Mouse (Mus musculus) midbrain, embryonic 11.5 days (tissue): ENCODE results near the gene Mrps18a. TPM values are rescaled to one million over a fixed set of nuclear protein-coding genes. Genes with fewer than 3 reads are reported as not detected.

ENCODE experiments used
- ATAC-seq: fragments of 200-750 bp; cut with Nextera tagmentation; 2 replicates; pipeline ENCODE4 v1.8.0; 2017; ENCODE audit warnings: moderate TSS enrichment, moderate library complexity; ENCODE audit not compliant: low FRiP score
- DNase-seq: peaks from one replicate; pipeline ENCODE4 v3.0.0; 2015; ENCODE audit warnings: low spot score; ENCODE audit errors: missing footprints
- H3K27ac ChIP-seq: fragments of 300-500 bp; sonication (generic); 2 replicates; pipeline ENCODE4 v1.5.1; 2014; ENCODE audit warnings: low read depth, low read length
- H3K27me3 ChIP-seq: fragments of 300-500 bp; sonication (generic); 2 replicates; pipeline ENCODE4 v1.6.1; 2014; ENCODE audit warnings: mild to moderate bottlenecking, low read length, moderate library complexity, mixed read lengths; ENCODE audit not compliant: control insufficient read depth, insufficient read depth
- H3K36me3 ChIP-seq: fragments of 300-500 bp; sonication (generic); 2 replicates; pipeline ENCODE4 v1.6.1; 2014; ENCODE audit warnings: mild to moderate bottlenecking, low read length, moderate library complexity, mixed read lengths; ENCODE audit not compliant: control insufficient read depth, insufficient read depth
- H3K4me1 ChIP-seq: fragments of 300-500 bp; sonication (generic); 2 replicates; pipeline ENCODE4 v1.6.1; 2014; ENCODE audit warnings: low read length; ENCODE audit not compliant: control insufficient read depth, insufficient read depth
- H3K4me2 ChIP-seq: fragments of 300-500 bp; sonication (generic); 2 replicates; pipeline ENCODE4 v1.6.1; 2014; ENCODE audit warnings: mild to moderate bottlenecking, moderate library complexity
- H3K4me3 ChIP-seq: fragments of 300-500 bp; sonication (generic); 2 replicates; pipeline ENCODE4 v1.5.1; 2014; ENCODE audit warnings: low read depth, low read length
- H3K9ac ChIP-seq: fragments of 300-500 bp; sonication (generic); 2 replicates; pipeline ENCODE4 v1.6.1; 2014; ENCODE audit warnings: low read length
- H3K9me3 ChIP-seq: fragments of 300-500 bp; sonication (generic); 2 replicates; pipeline ENCODE4 v1.6.1; 2016; ENCODE audit warnings: low read length; ENCODE audit not compliant: control insufficient read depth
- WGBS: fragments of 180-500 bp; shearing (Covaris S2); extraction: QIAGEN DNeasy Blood & Tissue Kit; methylation state at CpG from one replicate; pipeline ENCODE4 v1.1.7; 2014; 5-methylcytosine and 5-hydroxymethylcytosine counted together
- polyA plus RNA-seq: library from polyadenylated mRNA; unstranded; fragments of >200 nt; fragmentation: Nextera tagmentation; extraction: Ambion mirVana; gene quantifications from 2 replicates; pipeline ENCODE4 v1.2.1, GENCODE M21; 2014

The Mrps18a gene
- polyA plus RNA-seq, 1 experiment from 2014 or later, result 119 TPM

DNA sequence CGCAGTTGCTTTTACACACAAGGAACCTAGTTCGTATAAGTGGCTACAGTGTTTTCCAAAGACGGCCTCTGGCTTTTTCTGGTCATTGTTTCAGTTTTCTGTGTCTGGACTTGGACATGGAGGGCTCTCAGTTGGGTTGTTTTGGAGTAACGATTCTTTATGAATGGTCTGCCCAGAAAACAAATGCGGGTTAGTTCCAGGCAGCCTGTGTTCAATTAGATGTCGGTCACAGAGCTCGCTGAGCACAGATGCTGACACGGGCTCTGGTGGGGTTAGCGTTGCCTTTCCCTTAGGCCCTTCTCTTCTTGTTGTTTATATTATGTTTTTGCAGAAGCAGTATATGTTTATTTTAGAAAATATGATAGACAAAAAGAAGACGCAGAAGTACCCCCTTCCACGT lies 5.4 kb downstream of the Mrps18a start:
- no peak overlapping the region for H3K4me2 ChIP-seq
- H3K27me3 ChIP-seq, result no peaks in the 10 kb centered on the region
- DNase-seq (no peak), ATAC-seq (no peak)
- H3K27ac ChIP-seq, result no peak overlapping the region
- H3K36me3 ChIP-seq, result peaks cover 7% of the 10 kb centered on the region; the same call in 1 of the 2 replicates
- 88% methylated on average over 11 of the region's 11 CpGs for whole genome bisulfite sequencing
- H3K9me3 ChIP-seq, result no peaks in the 10 kb centered on the region
- H3K4me1 ChIP-seq, result peaks cover 6% of the 10 kb centered on the region
- no peak overlapping the region for H3K4me3 ChIP-seq
- no peak overlapping the region for H3K9ac ChIP-seq

DNA sequence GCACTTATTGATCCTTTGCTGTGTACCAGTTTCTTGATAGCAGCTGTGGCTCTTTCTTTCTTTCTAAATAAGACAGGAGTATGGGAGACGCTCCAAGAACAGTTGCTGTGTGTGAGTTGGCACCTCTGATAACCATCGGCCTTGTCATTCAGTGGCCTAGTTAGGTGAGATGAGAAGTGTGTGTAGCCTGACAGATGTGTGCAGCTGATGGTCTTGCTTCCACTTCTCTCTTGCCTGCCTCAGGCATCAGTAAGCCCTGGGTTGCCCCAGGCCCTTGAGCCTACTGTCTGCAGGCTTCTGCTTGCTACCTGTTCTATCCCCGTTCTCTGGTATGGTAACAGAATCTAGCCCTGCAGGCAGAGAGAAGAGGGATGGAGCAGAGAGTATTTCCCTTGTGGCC lies 6.1 kb downstream of the Mrps18a start:
- Histone ChIP-seq H3K4me2 (no peak overlapping the region), H3K36me3 (peaks cover 7% of the 10 kb centered on the region; the same call in 1 of the 2 replicates), H3K27ac (no peak overlapping the region), H3K4me3 (no peak overlapping the region), H3K9ac (no peak overlapping the region), H3K27me3 (no peaks in the 10 kb centered on the region), H3K4me1 (no peaks in the 10 kb centered on the region; the same call in 1 of the 2 replicates), H3K9me3 (no peaks in the 10 kb centered on the region)
- WGBS, result 90% methylated on average over 3 of the region's 3 CpGs
- DNase-seq, result no peak
- no peak for ATAC-seq

DNA sequence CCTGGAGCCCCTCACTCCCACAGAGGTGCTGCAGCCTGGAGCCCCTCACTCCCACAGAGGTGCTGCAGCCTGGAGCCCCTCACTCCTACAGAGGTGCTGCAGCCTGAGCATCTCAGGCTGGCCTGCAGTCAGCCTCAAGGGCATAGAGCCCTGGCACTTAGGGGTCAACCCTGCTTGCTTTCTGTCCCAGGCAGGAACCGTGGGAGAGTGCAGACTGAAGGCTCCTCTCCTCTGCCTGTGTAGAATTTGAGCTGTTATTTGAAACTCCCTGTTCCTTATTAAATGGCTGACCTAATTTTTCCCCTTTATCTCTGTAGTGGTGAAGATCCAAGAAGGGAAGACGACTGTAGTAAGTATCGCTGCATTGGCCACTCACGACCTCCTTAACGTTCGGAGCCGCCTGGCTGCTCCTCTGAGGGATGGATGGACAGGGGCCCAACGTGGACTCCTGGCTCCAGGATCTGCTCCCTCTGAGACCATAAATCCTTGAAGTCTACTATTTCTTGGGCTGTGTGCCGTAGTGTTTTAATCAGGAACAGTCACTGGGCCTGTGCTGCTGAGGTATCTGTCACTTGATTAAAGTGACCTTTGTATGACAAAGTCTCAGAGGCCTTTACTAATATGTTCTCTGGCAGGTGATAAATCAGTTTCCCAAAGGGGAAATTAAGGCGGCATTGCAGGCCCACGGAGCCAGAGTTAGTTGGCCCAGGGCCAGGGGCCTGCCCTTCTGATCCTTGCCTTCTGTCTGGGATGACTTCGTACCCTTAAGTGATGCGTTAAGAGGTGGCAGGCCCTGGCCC lies 7.0 kb downstream of the Mrps18a start:
- H3K36me3 ChIP-seq, result peaks cover 9% of the 10 kb centered on the region; the same call in 1 of the 2 replicates

DNA sequence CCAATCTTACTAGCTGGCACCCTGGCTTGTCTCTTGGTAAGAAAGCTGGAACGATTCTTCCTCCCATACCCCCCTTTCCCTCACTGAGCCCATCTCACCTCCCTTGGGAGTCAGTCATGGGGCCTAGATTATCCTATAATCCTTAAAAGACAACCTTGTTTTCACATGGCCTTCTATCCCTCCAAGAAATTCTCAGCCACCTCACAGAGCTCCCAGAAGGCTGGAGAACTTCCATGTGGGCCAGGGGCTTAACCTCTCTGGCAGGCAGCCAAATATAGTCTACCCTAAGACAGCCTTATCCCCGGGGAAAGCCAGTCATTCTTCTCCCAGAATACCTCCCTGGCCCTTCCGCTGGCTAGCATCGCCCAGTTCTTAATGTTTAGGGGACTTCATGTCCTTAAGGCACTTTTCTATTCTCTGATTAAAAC lies 7.7 kb downstream of the Mrps18a start:
- Histone ChIP-seq H3K4me1 (no peaks in the 10 kb centered on the region), H3K9me3 (no peaks in the 10 kb centered on the region), H3K27ac (no peak overlapping the region), H3K36me3 (peaks cover 14% of the 10 kb centered on the region; the same call in 1 of the 2 replicates), H3K9ac (no peak overlapping the region), H3K4me3 (no peak overlapping the region), H3K4me2 (no peak overlapping the region), H3K27me3 (no peaks in the 10 kb centered on the region)
- ATAC-seq, result no peak
- WGBS, result 90% methylated on average over 4 of the region's 4 CpGs
- no peak for DNase-seq

More for the DNA sequence above, 7.0 kb downstream of the Mrps18a start:
- WGBS, result 91% methylated on average over 13 of the region's 13 CpGs
- H3K4me3 ChIP-seq, result no peak overlapping the region
- no peaks in the 10 kb centered on the region for H3K9me3 ChIP-seq
- H3K9ac ChIP-seq, result no peak overlapping the region
- no peaks in the 10 kb centered on the region for H3K4me1 ChIP-seq
- no peak overlapping the region for H3K4me2 ChIP-seq
- no peak for ATAC-seq
- H3K27ac ChIP-seq, result no peak overlapping the region
- no peaks in the 10 kb centered on the region for H3K27me3 ChIP-seq
- no peak for DNase-seq

DNA sequence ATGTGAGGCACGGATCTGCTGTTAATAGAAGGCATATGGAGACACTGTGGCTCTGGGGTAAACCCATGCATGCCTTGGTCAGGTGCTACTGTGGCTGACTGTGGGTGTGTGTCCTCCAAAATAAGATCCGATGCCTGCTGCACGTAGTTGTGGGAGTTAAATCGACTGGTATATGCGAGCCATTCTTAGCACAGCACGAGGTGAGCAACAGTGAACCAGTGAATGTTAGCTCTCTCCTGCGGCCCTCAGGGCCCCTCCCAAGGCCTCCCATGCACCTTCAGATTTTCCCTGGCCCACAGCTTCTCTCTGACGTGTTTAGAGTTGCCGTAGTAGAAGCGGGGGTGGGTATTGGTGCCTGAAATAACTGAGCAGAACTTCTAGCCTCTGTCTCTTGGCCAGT lies 8.9 kb downstream of the Mrps18a start:
- H3K36me3 ChIP-seq, result peaks cover 25% of the 10 kb centered on the region
- H3K4me2 ChIP-seq, result no peak overlapping the region
- no peaks in the 10 kb centered on the region for H3K9me3 ChIP-seq
- no peak overlapping the region for H3K4me3 ChIP-seq
- DNase-seq (no peak), ATAC-seq (no peak)
- H3K27ac ChIP-seq, result no peak overlapping the region
- no peaks in the 10 kb centered on the region for H3K4me1 ChIP-seq
- no peak overlapping the region for H3K9ac ChIP-seq
- 90% methylated on average over 10 of the region's 10 CpGs for WGBS
- no peaks in the 10 kb centered on the region for H3K27me3 ChIP-seq

DNA sequence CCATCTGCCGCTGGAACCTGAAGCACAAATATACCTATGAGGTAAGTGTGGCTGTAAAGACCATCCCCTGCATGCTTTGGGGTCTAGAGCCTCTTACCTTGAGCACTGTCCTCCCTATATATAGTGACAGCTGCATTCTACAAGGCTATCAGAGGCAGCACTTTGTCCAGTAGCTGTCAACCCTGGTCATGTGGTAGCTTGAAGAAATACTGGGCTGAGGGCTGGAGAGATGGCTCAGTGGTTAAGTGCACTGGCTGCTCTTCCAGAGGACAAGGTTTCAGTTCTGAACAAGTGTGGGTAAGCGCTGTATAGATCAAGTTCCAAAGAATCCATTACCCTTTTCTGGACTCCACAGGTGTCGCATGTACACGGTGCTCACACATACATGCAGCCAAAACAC lies 12.0 kb downstream of the Mrps18a start:
- ATAC-seq, result no peak
- H3K4me3 ChIP-seq, result no peak overlapping the region
- WGBS, result 98% methylated on average over 4 of the region's 4 CpGs
- no peaks in the 10 kb centered on the region for H3K27me3 ChIP-seq
- H3K9ac ChIP-seq, result no peak overlapping the region
- no peak overlapping the region for H3K4me2 ChIP-seq
- no peak overlapping the region for H3K27ac ChIP-seq
- no peaks in the 10 kb centered on the region for H3K4me1 ChIP-seq
- peaks cover 39% of the 10 kb centered on the region for H3K36me3 ChIP-seq
- H3K9me3 ChIP-seq, result no peaks in the 10 kb centered on the region
- no peak for DNase-seq

DNA sequence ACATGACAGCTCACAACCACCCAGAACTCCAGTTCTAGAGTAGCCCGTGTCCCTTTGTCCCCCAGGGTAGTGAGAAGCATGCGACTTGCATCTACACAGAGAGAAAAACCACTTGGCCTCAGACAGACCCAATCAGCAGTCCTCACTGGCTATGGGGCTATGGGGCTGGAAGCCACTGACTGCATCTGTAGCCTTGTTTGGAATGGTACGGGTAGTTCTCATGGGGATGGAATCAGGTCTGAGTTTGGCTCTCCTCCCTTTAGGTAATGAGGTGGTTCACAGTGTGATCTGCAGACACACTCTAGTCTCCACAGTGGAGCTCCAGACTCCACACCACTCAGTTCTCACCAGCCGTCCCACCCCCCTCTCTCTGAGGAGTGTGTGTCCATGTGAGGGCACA lies 12.5 kb downstream of the Mrps18a start:
- H3K27ac ChIP-seq, result no peak overlapping the region
- DNase-seq (no peak), ATAC-seq (no peak)
- H3K36me3 ChIP-seq, result peaks cover 38% of the 10 kb centered on the region
- no peaks in the 10 kb centered on the region for H3K27me3 ChIP-seq
- H3K9me3 ChIP-seq, result no peaks in the 10 kb centered on the region
- H3K4me3 ChIP-seq, result no peak overlapping the region
- H3K4me2 ChIP-seq, result no peak overlapping the region
- no peaks in the 10 kb centered on the region for H3K4me1 ChIP-seq
- no peak overlapping the region for H3K9ac ChIP-seq
- 89% methylated on average over 4 of the region's 4 CpGs for whole genome bisulfite sequencing

DNA sequence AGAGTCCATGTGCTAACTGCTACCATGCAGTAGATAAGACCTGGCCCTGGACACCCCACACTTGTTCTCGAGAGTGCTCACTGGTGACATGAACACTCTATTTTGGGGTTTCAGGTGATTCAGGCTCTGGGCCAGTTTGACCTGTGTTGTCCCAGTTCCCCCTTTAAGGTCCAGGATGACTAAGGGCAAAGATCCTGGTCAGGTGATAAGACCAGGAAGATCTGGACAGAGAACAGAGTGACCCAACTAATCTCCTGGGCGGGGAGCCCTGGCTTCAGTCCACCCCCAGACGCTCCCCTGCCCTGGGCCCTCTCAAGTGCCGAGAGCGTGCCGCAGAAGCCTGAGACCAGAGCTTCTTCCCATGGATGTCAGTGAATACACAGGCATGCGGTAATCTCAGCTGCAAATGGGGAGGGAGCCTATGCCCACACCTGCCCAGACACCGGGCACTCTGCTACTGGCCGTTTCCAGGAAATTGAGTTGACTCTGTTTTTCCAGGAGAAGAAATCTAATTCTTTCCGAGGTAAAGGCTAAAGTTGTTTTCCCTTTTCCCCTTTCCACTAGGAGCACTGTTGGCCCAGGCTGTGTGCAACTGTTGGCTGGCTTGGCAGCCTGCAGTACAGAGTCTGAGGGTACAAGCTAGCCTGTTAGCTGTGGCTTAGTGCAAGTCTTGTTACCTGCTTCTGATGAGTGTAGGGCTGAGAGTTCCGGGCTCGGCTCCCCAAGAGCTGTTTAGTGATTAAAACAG lies 13.3 kb downstream of the Mrps18a start:
- Histone ChIP-seq H3K4me3 (no peak overlapping the region), H3K9me3 (no peaks in the 10 kb centered on the region), H3K27ac (no peak overlapping the region), H3K4me1 (no peaks in the 10 kb centered on the region), H3K27me3 (no peaks in the 10 kb centered on the region), H3K4me2 (no peak overlapping the region), H3K36me3 (peaks cover 41% of the 10 kb centered on the region), H3K9ac (no peak overlapping the region)
- WGBS, result 92% methylated on average over 12 of the region's 12 CpGs
- ATAC-seq, result no peak
- no peak for DNase-seq

DNA sequence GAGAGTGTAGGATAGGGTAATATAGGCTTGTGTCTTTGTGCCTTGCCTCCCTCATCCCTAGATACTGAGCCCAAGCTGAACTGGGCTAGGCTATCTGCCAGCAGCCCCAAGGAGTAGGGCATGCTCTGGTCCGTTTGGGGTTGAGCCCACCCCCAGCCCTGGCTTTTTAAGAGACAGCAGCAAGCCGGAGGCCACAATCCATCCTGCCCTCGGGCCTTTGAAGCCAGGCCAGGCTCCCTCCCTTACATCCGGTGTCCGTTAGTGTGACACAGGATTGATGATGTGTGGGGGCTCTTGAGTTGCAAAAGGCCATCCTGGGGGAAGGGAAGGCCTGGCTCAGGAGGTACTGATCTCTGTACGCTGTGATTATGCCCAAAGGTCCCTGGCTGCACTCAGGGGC lies 15.8 kb downstream of the Mrps18a start:
- H3K36me3 ChIP-seq, result peaks cover 39% of the 10 kb centered on the region
- H3K4me1 ChIP-seq, result no peaks in the 10 kb centered on the region
- no peak overlapping the region for H3K4me2 ChIP-seq
- DNase-seq (no peak), ATAC-seq (no peak)
- no peak overlapping the region for H3K9ac ChIP-seq
- 87% methylated on average over 6 of the region's 6 CpGs for WGBS
- H3K27me3 ChIP-seq, result no peaks in the 10 kb centered on the region
- no peaks in the 10 kb centered on the region for H3K9me3 ChIP-seq
- no peak overlapping the region for H3K4me3 ChIP-seq
- no peak overlapping the region for H3K27ac ChIP-seq
